Comparison of ENCODE assay signal across 9 mouse cellular contexts in genomic region chr2:101172806-101173205, GRCm38 (mm10).
DNase-seq lines count a peak whose midpoint lies in the region; ATAC-seq and TF ChIP-seq lines count a peak whose summit lies in the region.
"Had no signal": no experiment of that assay in that cellular context is flagged by ENCODE, and none has a peak within 500 bp of the region (broad histone marks: within the 10 kb centered on the region; RNA-seq: fewer than 3 reads in every experiment).

No protein-coding gene starts in this region.

- no peak overlapping the region for H3K9ac ChIP-seq in forebrain, postnatal 0 days
- H3K9ac ChIP-seq: lung, embryonic 15.5 days had no signal

- H3K4me3 ChIP-seq in forebrain, postnatal 0 days (ENCODE audit: low read depth, low read length), result no peak overlapping the region
- no peak overlapping the region for H3K4me3 ChIP-seq in limb, embryonic 10.5 days
- H3K4me3 ChIP-seq: lung, embryonic 15.5 days had no signal

- H3K27me3 ChIP-seq in forebrain, postnatal 0 days (ENCODE audit: insufficient read depth, low read length), result no peaks in the 10 kb centered on the region
- no peaks in the 10 kb centered on the region for H3K27me3 ChIP-seq in limb, embryonic 10.5 days (ENCODE audit: low read depth, poor library complexity, severe bottlenecking)
- H3K27me3 ChIP-seq: lung, embryonic 15.5 days had no signal

- peak; percentile 14 for DNase-seq in lung, postnatal 10 days
- no peak for DNase-seq in lung, postnatal 14 days
- peak; percentile 32 for DNase-seq in forebrain, postnatal 0 days
- DNase-seq in limb, embryonic 10.5 days (ENCODE audit: low spot score), result peak; percentile 34
- DNase-seq in right cerebral cortex, postnatal 25 days, result peak; percentile 37
- no peak for DNase-seq in gastrocnemius, postnatal 25 days
- DNase-seq in spleen, postnatal 14 days (ENCODE audit: low spot score in 2 of 2), result no peak
- DNase-seq in thymus, postnatal 14 days, result no peak

- no peak for TF ChIP-seq CTCF in forebrain, postnatal 0 days (IDR thresholded peaks at IDR 0.05; ENCODE audit: low read depth)

- H3K4me1 ChIP-seq in forebrain, postnatal 0 days (ENCODE audit: insufficient read depth), result no peaks in the 10 kb centered on the region
- no peaks in the 10 kb centered on the region for H3K4me1 ChIP-seq in limb, embryonic 10.5 days
- H3K4me1 ChIP-seq: lung, embryonic 15.5 days had no signal

- 9% methylated on average over 6 of the region's 6 CpGs for WGBS in forebrain, postnatal 0 days
- 47% methylated on average over 6 of the region's 6 CpGs for WGBS in limb, embryonic 10.5 days

- no peak overlapping the region for H3K27ac ChIP-seq in forebrain, postnatal 0 days (ENCODE audit: low read depth, low read length)
- H3K27ac ChIP-seq in limb, embryonic 10.5 days, result no peak overlapping the region
- H3K27ac ChIP-seq: lung, embryonic 15.5 days had no signal

- no peaks in the 10 kb centered on the region for H3K9me3 ChIP-seq in forebrain, postnatal 0 days (ENCODE audit: low read length)
- H3K9me3 ChIP-seq in limb, embryonic 10.5 days (replicated peaks), result no peaks in the 10 kb centered on the region
- H3K9me3 ChIP-seq: lung, embryonic 15.5 days had no signal

- H3K4me2 ChIP-seq in forebrain, postnatal 0 days (ENCODE audit: low read depth), result no peak overlapping the region
- H3K4me2 ChIP-seq: lung, embryonic 15.5 days had no signal

- no peaks in the 10 kb centered on the region for H3K36me3 ChIP-seq in forebrain, postnatal 0 days (ENCODE audit: insufficient read depth)
- no peaks in the 10 kb centered on the region for H3K36me3 ChIP-seq in limb, embryonic 10.5 days
- H3K36me3 ChIP-seq: lung, embryonic 15.5 days had no signal

- peak; percentile 81 for ATAC-seq in forebrain, postnatal 0 days

Comparison
In these comparisons a context has a peak if more than half of its experiments do, and no peak if none do; other contexts are left out.
1. DNase-seq: peak in lung, postnatal 10 days (single experiment), forebrain, postnatal 0 days (single experiment), limb, embryonic 10.5 days (single experiment) and right cerebral cortex, postnatal 25 days (single experiment); none in lung, postnatal 14 days (single experiment), gastrocnemius, postnatal 25 days (single experiment), spleen, postnatal 14 days (0 of 2) and thymus, postnatal 14 days (single experiment).